Mouse (Mus musculus) thymus, adult 2 months (tissue): Measurements from ENCODE around the gene D430019H16Rik. TPM values are rescaled to one million over a fixed set of nuclear protein-coding genes. Genes with fewer than 3 reads are reported as not detected.

Experiments used
- DNase-seq: peaks from one replicate; pipeline ENCODE4 v3.0.0; 2021
- H3K27ac ChIP-seq: fragments of 200-500 bp; 2 replicates; pipeline ENCODE4 v1.5.1; 2012; ENCODE audit warnings: low read length, control low read depth; ENCODE audit not compliant: control insufficient read depth, insufficient read depth
- H3K27me3 ChIP-seq: fragments of 200-500 bp; 2 replicates; pipeline ENCODE4 v1.6.1; 2012; ENCODE audit warnings: mild to moderate bottlenecking, low read length, moderate library complexity, mixed read lengths; ENCODE audit not compliant: control insufficient read depth, insufficient read depth
- H3K36me3 ChIP-seq: fragments of 200-500 bp; 2 replicates; pipeline ENCODE4 v1.6.1; 2012; ENCODE audit warnings: mild to moderate bottlenecking, low read length, moderate library complexity; ENCODE audit not compliant: control insufficient read depth, insufficient read depth
- H3K4me1 ChIP-seq: fragments of 200-500 bp; replicated peaks from 2 replicates; pipeline ENCODE4 v1.6.1; 2012; ENCODE audit warnings: low read length; ENCODE audit not compliant: control insufficient read depth, insufficient read depth
- H3K4me3 ChIP-seq: fragments of 200-500 bp; 2 replicates; pipeline ENCODE4 v1.5.1; 2012; ENCODE audit warnings: mild to moderate bottlenecking, low read length, control low read depth, moderate library complexity; ENCODE audit not compliant: control insufficient read depth, insufficient read depth
- CTCF ChIP-seq: fragments of 200-500 bp; IDR thresholded peaks from 2 replicates; pipeline ENCODE4 v1.5.1; 2012; ENCODE audit warnings: mild to moderate bottlenecking, control low read depth, low read length, moderate library complexity, borderline replicate concordance; ENCODE audit not compliant: control insufficient read depth, poor library complexity, insufficient read depth; ENCODE audit errors: extremely low read depth
- POLR2A ChIP-seq: fragments of 200-500 bp; IDR thresholded peaks from 2 replicates; pipeline ENCODE4 v1.6.1; 2012; ENCODE audit warnings: mild to moderate bottlenecking, low read length, control low read depth, moderate library complexity; ENCODE audit not compliant: control insufficient read depth, poor library complexity, insufficient read depth; ENCODE audit errors: extremely low read depth
- WGBS: fragments of 180-500 bp; shearing (Covaris S2); methylation state at CpG from one replicate; pipeline ENCODE4 v1.1.7; 2018; 5-methylcytosine and 5-hydroxymethylcytosine counted together
- polyA plus RNA-seq: library from polyadenylated mRNA; depleted of rRNA; stranded (reverse); fragments of >200 nt; gene quantifications from 2 replicates; pipeline ENCODE4 v1.2.3, GENCODE M21; 2012

D430019H16Rik gene
- polyA plus RNA-seq, 1 experiment, result 1.2 TPM

DNA sequence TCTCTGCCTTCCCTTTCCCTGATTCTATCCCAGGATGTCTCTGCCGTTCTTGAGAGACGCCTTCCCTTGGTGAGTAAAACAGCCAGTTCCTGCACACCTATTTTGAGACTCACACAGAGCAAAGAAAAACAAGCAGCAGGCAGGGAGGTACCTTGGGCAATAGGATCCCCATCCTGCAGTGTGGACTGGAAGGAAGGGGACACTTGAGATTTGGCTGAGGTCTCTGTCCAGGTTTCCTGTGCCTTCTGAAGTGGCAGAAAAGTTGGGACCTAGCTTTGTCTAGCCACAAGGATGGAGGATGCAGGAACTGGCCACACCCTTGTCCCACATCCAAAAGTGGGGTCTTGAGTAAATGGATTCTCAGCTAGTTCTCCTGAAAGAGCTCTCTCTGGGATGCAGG, 66.2 kb downstream of the D430019H16Rik start:
- Histone ChIP-seq H3K36me3 (no peaks in the 10 kb centered on the region), H3K27ac (no peak overlapping the region), H3K4me3 (no peak overlapping the region), H3K27me3 (no peaks in the 10 kb centered on the region), H3K4me1 (no peaks in the 10 kb centered on the region)
- DNase-seq, result no peak
- 68% methylated on average over 2 of the region's 2 CpGs for WGBS
- TF ChIP-seq CTCF (no peak), POLR2A (no peak)

DNA sequence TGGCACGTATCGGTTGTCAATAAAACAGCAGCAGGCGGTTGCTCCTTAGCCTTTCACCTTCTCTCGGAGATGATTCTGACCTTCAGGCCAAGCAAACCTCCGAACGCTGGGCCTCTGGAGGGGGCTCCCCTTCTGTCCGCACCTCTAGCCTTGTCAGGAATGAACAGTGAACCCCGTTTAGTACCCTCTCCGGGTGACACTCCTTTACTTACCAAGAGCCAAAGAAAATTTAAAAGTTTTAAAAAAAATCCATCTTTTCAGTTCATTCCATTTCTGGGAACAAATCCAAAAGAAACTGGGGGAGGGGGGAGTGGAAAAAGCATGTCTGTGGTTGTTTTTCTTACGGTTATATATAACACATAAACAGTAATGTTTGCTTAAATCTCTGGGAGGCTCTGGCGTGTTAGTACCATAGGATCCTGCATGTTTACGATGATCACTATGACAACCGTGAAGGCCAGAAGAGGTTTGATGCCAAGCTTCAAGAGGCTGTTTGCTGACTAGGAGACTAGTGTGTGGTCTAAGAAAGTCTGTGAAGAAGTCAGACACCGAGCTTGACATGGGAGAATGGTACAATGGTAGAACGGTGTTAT, 67.6 kb downstream of the D430019H16Rik start:
- H3K27me3 ChIP-seq, result no peaks in the 10 kb centered on the region
- no peaks in the 10 kb centered on the region for H3K36me3 ChIP-seq
- TF ChIP-seq POLR2A, result no peak
- TF ChIP-seq CTCF, result no peak
- H3K4me1 ChIP-seq, result no peaks in the 10 kb centered on the region
- 88% methylated on average over 15 of the region's 15 CpGs for WGBS
- no peak for DNase-seq
- H3K4me3 ChIP-seq, result no peak overlapping the region
- no peak overlapping the region for H3K27ac ChIP-seq

DNA sequence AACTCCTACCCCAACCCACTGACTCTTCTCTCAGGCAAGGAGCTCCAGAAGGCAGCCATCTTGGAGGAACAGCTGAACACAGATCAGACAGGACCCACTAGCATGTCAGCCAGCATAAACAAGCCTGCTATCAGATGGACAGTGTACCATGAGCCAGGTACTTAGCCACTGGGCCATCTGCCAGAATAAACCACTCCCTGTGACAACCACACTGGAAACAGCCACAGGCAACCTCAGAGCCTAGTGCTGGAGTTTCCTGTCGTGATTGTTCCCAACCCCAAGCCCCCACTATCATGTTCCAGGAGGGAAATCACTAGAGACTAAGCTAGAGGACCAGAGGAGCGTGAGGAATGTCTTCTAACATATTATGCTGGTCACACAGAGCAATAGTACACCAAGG, 70.1 kb downstream of the D430019H16Rik start:
- no peak overlapping the region for H3K27ac ChIP-seq

DNA sequence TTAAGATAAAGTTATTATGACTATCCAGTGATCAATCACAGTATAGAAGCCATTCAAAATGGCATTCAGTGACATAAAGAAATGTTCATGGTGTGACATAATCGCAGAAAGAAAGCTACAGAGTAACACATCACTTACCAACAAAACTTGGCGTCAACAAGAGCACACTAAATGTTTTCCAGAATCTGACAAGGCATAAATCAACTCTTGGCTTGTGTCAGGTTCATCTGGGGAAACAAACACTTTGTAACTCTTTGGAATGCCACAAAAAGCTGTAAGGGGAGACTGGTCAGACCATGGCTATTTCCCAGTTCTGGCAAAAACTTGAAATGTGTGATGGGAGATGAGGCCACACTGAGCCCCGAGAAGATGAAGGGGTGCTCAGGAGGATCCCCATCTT, 72.5 kb downstream of the D430019H16Rik start:
- TF ChIP-seq CTCF (no peak), POLR2A (no peak)
- Histone ChIP-seq H3K4me1 (no peaks in the 10 kb centered on the region), H3K36me3 (no peaks in the 10 kb centered on the region), H3K27ac (no peak overlapping the region), H3K27me3 (no peaks in the 10 kb centered on the region), H3K4me3 (no peak overlapping the region)
- DNase-seq, result no peak
- WGBS, result 77% methylated on average over 3 of the region's 3 CpGs

More for the DNA sequence above, 70.1 kb downstream of the D430019H16Rik start:
- WGBS, result 57% methylated on average over 2 of the region's 2 CpGs
- no peak overlapping the region for H3K4me3 ChIP-seq
- H3K27me3 ChIP-seq, result no peaks in the 10 kb centered on the region
- H3K4me1 ChIP-seq, result no peaks in the 10 kb centered on the region
- no peaks in the 10 kb centered on the region for H3K36me3 ChIP-seq
- no peak for DNase-seq
- TF ChIP-seq CTCF, result no peak
- TF ChIP-seq POLR2A, result no peak

DNA sequence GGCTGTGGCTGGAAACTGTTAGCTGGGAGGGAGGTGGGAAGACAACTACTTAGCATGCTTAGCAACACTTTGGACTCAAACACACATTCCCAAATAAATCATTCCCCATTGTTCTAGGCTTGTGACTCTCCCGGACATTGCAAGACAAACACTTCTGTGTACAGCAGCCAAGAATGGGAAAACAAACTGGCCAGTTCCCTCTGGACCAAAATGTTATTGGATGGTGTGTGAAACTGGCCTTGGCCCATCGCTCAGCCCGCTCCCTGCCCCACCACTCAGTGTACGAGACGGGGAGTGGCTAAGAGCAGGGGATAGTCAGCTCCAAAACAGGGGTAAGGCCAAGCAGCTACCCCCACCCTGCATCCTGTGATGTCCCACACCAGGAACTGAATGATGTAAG, 73.2 kb downstream of the D430019H16Rik start:
- Histone ChIP-seq H3K27me3 (no peaks in the 10 kb centered on the region), H3K4me1 (no peaks in the 10 kb centered on the region), H3K27ac (no peak overlapping the region), H3K36me3 (no peaks in the 10 kb centered on the region), H3K4me3 (no peak overlapping the region)
- TF ChIP-seq CTCF (no peak), POLR2A (no peak)
- DNase-seq, result no peak
- 71% methylated on average over 5 of the region's 5 CpGs for WGBS

DNA sequence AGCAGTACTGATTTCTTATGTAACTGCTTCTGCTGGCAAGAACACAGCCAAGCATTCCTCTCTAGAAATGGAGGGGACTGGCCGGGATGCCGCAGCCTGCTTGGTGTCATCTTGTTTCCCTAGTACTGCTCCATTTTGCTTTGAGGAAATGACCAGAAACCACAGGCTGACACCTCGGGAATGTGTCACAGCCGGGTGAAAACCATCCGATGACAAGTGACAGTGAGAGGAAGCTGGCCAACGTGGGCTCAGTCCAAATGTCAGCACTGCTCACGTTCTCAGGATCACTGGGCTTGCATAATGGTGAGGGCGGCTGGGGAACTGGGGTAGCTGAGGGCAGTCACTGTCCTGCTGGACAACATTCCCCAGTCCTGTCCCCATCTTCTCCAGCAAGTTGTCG, 75.9 kb downstream of the D430019H16Rik start:
- no peaks in the 10 kb centered on the region for H3K27me3 ChIP-seq
- H3K27ac ChIP-seq, result no peak overlapping the region
- H3K4me1 ChIP-seq, result no peaks in the 10 kb centered on the region
- DNase-seq, result no peak
- no peaks in the 10 kb centered on the region for H3K36me3 ChIP-seq
- no peak overlapping the region for H3K4me3 ChIP-seq
- 42% methylated on average over 9 of the region's 9 CpGs for whole genome bisulfite sequencing
- TF ChIP-seq POLR2A (no peak), CTCF (no peak)
